Mouse (Mus musculus) midbrain, embryonic 10.5 days (tissue): Measurements from ENCODE around the gene Ciapin1. TPM values are rescaled to one million over a fixed set of nuclear protein-coding genes. Genes with fewer than 3 reads are reported as not detected.
"Not testable (repeated sequence)": the region's sequence is repeated elsewhere in the genome, so short reads cannot be mapped to it uniquely, and the experiment has no call there.

ENCODE experiments used
- DNase-seq: peaks from one replicate; pipeline ENCODE4 v3.0.0-alpha.2; 2017; ENCODE audit warnings: low spot score
- H3K27ac ChIP-seq: fragments of 300-500 bp; sonication (generic); replicated peaks from 2 replicates; pipeline ENCODE4 v1.5.1; 2016; ENCODE audit warnings: mild to moderate bottlenecking
- H3K27me3 ChIP-seq: fragments of 300-500 bp; sonication (generic); 2 replicates; pipeline ENCODE4 v1.6.1; 2016; ENCODE audit warnings: low read depth, mild to moderate bottlenecking; ENCODE audit not compliant: poor library complexity, severe bottlenecking
- H3K36me3 ChIP-seq: fragments of 300-500 bp; sonication (generic); 2 replicates; pipeline ENCODE4 v1.6.1; 2016; ENCODE audit warnings: mild to moderate bottlenecking, moderate library complexity
- H3K4me1 ChIP-seq: fragments of 300-500 bp; sonication (generic); 2 replicates; pipeline ENCODE4 v1.6.1; 2016
- H3K4me3 ChIP-seq: fragments of 300-500 bp; sonication (generic); 2 replicates; pipeline ENCODE4 v1.5.1; 2016; ENCODE audit warnings: mild to moderate bottlenecking, moderate library complexity
- H3K9me3 ChIP-seq: fragments of 300-500 bp; sonication (generic); replicated peaks from 2 replicates; pipeline ENCODE4 v1.6.1; 2016; ENCODE audit warnings: mild to moderate bottlenecking
- WGBS: fragments of 180-500 bp; shearing (Covaris S2); methylation state at CpG from one replicate; pipeline ENCODE4 v1.1.7; 2016; 5-methylcytosine and 5-hydroxymethylcytosine counted together
- polyA plus RNA-seq: library from polyadenylated mRNA; unstranded; fragments of >200 nt; fragmentation: Nextera tagmentation; extraction: Ambion mirVana; gene quantifications from 2 replicates; pipeline ENCODE4 v1.2.1, GENCODE M21; 2016

The Ciapin1 gene
- polyA plus RNA-seq, 1 experiment from 2014 or later, result 185 TPM

DNA sequence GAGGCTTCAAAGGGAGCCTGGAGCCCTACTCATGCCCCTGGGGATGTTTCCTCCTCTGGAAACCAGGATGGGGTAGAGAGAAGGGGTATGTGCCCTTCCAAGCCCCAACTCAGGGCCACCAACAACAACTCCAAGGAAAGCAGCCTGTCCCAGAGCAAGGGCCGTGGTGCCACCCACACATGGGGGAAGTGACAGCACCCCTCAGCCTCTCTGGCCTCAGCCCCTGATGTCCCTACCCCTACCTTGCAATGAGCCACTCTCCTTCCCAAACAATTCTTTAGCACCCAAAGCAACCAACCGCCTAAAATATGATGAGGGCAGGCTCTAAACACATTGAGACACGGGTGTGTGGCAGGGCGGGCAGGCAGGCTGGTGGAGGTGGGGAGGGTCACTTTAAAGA lies 31.8 kb upstream of the Ciapin1 start:
- 20% methylated on average over 4 of the region's 4 CpGs for WGBS
- Histone ChIP-seq H3K27ac (peak overlapping the region; percentile 43; the same call in 1 of the 2 replicates), H3K9me3 (no peaks in the 10 kb centered on the region), H3K4me1 (peaks cover 54% of the 10 kb centered on the region), H3K27me3 (peaks cover 56% of the 10 kb centered on the region), H3K36me3 (peaks cover 22% of the 10 kb centered on the region), H3K4me3 (peak overlapping the region; percentile 51)
- no peak for DNase-seq

DNA sequence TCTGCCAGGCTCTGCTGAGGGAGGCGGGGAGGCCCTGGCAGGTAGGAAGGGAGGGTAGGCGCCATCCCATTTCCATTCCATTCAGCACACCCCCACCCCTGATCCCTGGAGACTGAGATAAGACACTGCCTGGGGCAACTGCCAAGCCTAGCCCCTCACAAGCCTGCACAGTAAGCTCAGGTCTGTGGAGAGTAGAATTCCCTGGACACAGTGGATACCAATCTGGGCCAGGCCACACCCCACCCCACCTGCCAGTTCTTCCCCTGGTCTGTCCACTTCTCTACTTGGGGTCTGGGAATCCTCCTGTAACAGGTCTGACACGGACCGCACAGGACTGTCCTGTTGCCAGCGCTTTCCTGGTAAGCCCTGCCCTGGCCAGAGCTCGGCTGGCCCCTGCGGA lies 31.0 kb upstream of the Ciapin1 start:
- Histone ChIP-seq H3K27ac (peak overlapping the region; percentile 43; the same call in 1 of the 2 replicates), H3K9me3 (no peaks in the 10 kb centered on the region), H3K27me3 (peaks cover 47% of the 10 kb centered on the region), H3K4me3 (peak overlapping the region; percentile 51; the same call in 1 of the 2 replicates), H3K4me1 (peaks cover 47% of the 10 kb centered on the region), H3K36me3 (peaks cover 30% of the 10 kb centered on the region)
- no peak for DNase-seq
- WGBS, result 43% methylated on average over 7 of the region's 7 CpGs

DNA sequence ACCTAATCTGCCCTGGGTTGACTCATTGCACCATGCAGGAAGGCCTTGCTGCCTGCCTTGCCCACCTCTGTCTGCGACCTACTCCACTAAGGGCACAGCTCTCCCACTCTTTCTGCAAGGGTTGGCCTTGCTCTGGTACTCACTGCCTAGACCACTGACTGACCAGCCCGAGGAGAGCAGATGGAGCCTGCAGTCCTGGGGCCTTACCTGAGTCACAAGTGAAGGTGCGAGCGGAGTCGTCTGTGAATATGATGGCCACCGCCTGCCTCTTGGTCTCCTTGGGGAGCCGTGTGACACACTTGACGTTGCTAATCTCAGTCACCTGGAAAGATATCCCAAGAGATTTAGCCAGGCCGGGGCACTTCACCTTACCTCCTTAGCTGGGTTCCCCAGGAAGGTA lies 28.8 kb upstream of the Ciapin1 start:
- Histone ChIP-seq H3K4me1 (peaks cover 37% of the 10 kb centered on the region), H3K9me3 (no peaks in the 10 kb centered on the region), H3K4me3 (no peak overlapping the region), H3K27ac (no peak overlapping the region), H3K36me3 (peaks cover 52% of the 10 kb centered on the region), H3K27me3 (peaks cover 28% of the 10 kb centered on the region)
- DNase-seq, result no peak
- WGBS, result 86% methylated on average over 9 of the region's 9 CpGs

DNA sequence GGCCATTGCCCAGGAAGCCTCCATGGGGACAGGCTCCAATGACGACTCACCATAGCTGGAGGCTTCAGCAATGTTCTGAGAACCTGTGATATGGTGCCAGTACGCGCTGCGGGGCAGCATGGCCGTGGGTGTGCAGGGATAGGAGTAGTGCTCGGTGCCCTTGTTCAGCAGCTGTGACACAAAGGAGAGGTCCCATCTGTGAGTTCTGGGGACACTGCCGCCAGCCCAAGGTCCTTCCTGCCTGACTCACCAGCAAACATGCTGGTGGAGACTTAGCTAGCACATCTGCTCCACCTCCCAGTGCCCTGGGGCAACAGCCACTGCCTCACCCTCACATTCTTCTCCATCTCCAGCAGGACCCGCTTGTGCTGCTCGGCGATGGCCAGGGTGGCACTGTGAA lies 27.1 kb upstream of the Ciapin1 start:
- no peak for DNase-seq
- Histone ChIP-seq H3K27me3 (peaks cover 13% of the 10 kb centered on the region), H3K4me1 (peaks cover 21% of the 10 kb centered on the region), H3K36me3 (peaks cover 69% of the 10 kb centered on the region), H3K27ac (no peak overlapping the region), H3K9me3 (no peaks in the 10 kb centered on the region), H3K4me3 (no peak overlapping the region)
- 87% methylated on average over 10 of the region's 10 CpGs for WGBS

DNA sequence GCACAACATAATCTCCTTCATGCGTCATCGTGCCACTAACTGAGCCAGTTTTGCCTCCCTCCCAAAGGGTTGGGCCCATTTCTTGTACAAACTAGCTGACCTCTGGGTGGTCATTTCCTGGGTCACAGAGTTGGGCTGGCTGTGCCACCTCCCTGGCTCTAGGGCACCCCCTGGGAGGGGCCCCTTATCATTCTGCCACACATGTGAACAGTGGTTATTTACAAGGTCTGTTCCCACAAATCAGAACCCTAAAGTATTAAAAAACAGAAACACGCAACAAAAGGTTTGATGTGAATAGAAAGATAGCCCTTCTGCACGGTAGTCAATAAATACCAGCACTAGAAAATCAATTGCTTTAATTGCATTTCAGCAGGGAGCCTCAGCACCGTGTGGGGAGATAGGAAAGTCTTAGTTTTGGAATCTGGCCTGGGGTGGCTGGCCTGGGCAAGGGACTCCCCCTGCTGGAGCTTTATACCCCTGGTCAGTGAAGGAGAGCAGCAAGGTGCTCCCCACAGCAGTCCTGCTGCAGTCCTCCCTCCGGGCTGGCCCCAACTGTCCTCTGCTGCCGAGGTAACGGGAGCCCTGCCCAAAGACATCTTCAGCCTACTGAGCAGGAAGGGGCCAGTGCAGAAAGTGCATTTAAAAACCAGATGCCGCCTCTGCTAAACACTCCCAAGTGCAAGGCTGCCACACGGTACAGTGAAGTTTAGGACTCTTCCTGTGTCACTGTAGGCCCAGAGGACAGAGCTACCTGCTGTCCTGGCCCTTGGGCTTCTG lies 25.9 kb upstream of the Ciapin1 start:
- Histone ChIP-seq H3K4me3 (no peak overlapping the region), H3K4me1 (peaks cover 13% of the 10 kb centered on the region), H3K9me3 (no peaks in the 10 kb centered on the region), H3K27ac (no peak overlapping the region), H3K36me3 (peaks cover 79% of the 10 kb centered on the region), H3K27me3 (peaks cover 1% of the 10 kb centered on the region)
- WGBS, result 85% methylated on average over 10 of the region's 10 CpGs
- DNase-seq, result no peak

DNA sequence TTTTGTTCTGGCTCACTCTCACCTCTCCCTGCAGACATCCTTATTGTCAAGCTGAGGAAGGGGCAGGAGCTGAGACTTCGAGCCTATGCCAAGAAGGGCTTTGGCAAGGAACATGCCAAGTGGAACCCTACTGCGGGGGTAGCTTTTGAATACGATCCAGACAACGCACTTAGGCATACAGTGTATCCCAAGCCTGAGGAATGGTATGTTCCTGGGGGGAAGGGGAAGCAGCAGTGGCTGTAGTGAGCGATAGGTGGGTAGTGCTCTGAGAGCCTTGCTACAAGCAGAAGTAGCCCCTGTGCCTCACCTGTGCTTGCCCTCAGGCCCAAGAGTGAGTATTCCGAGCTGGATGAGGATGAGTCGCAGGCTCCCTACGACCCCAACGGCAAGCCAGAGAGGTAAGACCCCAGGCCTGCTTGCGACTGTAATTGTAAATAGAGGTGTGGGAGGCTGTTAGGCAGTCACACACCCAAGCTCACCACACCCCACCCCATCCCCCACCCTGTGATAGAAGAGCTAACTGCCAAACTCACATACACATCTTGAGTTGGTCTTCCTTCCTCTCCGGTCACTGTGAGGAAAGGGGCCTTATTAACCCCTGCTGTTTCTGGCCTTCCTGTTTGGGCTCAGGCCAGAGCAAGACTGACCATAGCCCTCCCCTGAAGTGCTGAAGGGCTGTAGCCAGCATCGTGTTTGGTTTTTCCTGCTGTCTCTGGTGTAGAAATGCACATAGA lies 24.5 kb upstream of the Ciapin1 start:
- H3K27ac ChIP-seq, result no peak overlapping the region
- H3K36me3 ChIP-seq, result peaks cover 80% of the 10 kb centered on the region
- H3K4me1 ChIP-seq, result peaks cover 17% of the 10 kb centered on the region
- DNase-seq, result no peak
- WGBS, result 91% methylated on average over 12 of the region's 12 CpGs
- no peak overlapping the region for H3K4me3 ChIP-seq
- no peaks in the 10 kb centered on the region for H3K27me3 ChIP-seq
- H3K9me3 ChIP-seq, result no peaks in the 10 kb centered on the region

DNA sequence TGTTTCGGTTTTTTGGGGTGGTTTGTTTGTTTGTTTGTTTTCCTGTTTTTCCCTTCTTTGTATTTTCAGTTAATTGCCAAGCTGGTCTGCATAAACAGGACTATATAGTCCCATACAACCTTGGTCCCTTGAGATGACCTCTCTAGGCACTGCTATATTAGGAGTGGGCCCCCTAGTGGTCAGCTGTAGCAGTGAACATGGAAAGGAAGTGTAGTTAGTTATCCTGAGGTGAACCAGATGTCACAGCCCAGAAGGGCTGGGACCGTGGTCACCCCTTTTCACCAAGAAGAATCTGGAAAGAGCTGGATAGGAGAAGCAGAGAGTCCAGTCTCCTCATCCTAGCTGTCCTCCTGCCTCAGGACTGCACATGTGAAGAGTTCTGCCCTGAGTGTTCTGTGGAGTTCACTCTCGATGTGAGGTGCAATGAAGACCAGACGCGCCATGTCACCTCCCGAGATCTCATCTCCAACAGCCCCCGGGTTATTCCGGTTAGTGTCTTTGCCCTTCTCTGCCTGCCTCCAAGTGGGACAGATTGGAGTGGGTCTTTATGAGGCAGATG lies 23.3 kb upstream of the Ciapin1 start:
- peak; percentile 70 for DNase-seq
- whole genome bisulfite sequencing, result 81% methylated on average over 8 of the region's 8 CpGs

DNA sequence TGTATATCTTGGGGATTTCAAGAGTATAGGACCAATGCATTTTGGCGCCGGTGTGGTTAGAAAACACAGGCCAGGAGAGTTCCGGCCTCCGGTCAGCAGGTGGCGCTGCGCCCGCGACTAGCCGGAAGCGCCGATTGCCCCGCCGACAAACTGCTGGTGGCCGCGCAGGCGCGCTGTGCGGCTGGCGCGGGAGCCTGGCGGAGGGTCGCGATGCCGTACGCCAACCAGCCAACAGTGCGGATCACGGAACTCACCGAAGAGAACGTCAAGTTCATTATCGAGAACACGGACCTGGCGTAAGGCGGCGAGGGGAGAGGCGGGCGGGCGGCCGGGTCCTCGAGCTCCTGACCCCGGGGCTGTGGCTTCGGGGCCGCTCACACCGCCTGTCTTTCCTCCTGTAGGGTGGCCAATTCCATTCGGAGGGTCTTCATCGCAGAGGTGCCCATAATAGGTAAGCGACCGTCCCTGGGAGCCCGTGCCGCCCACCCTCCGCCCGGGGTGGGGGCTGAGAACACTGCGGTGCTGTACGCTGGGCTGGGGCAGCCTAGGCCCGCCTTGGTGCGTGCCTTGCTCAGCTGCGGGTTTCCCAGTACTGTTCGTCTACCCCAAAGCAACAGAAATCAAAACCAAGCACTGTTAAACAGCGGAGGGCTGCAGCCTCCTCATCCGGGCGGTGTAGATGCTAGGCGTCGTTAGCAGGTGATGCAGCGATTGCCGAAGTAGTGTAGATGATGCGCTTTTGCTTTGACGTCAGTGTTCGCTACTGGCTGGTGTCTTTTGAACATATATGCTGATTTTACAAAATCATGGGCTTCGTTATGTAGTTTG lies 19.4 kb upstream of the Ciapin1 start, which contains the start of gene Polr2c:
Gene Polr2c, plus strand, starts transcription at position 105 of the 828 bp plus-strand sequence.
- H3K9me3 ChIP-seq, result no peaks in the 10 kb centered on the region
- DNase-seq, result peak; percentile 91
- peaks cover 17% of the 10 kb centered on the region for H3K4me1 ChIP-seq
- peak within 1 kb of the TSS; percentile 92 for H3K4me3 ChIP-seq
- no peaks in the 10 kb centered on the region for H3K27me3 ChIP-seq
- H3K27ac ChIP-seq, result peak within 1 kb of the TSS; percentile 90
- under 1% methylated on average over 68 of the region's 68 CpGs for WGBS
- H3K36me3 ChIP-seq, result peaks cover 55% of the 10 kb centered on the region

More for the DNA sequence above, 23.3 kb upstream of the Ciapin1 start:
- Histone ChIP-seq H3K9me3 (no peaks in the 10 kb centered on the region), H3K36me3 (peaks cover 72% of the 10 kb centered on the region), H3K4me3 (no peak overlapping the region), H3K27me3 (no peaks in the 10 kb centered on the region), H3K4me1 (peaks cover 17% of the 10 kb centered on the region), H3K27ac (no peak overlapping the region)

DNA sequence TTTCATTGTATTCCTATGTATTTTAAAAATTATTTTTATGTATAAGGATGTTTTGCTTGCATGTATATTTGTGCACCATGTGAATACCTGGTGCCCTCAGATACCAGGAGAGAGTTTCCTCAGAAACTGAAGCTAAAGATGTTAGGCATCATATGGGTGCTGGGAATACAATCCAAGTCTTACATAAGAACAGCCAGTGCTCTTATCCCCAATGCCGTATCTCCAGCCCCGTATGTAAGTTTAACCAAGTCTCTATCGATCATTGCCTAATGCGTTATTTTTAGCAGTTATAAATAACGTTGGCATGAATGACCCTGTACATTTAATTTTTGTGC lies 18.8 kb upstream of the Ciapin1 start:
- no peaks in the 10 kb centered on the region for H3K27me3 ChIP-seq
- peaks cover 55% of the 10 kb centered on the region for H3K36me3 ChIP-seq
- H3K4me1 ChIP-seq, result peaks cover 17% of the 10 kb centered on the region
- no peak for DNase-seq
- no peak overlapping the region for H3K27ac ChIP-seq
- H3K9me3 ChIP-seq, result no peaks in the 10 kb centered on the region
- peak overlapping the region; percentile 92 for H3K4me3 ChIP-seq
- WGBS, result 33% methylated on average over 5 of the region's 5 CpGs

DNA sequence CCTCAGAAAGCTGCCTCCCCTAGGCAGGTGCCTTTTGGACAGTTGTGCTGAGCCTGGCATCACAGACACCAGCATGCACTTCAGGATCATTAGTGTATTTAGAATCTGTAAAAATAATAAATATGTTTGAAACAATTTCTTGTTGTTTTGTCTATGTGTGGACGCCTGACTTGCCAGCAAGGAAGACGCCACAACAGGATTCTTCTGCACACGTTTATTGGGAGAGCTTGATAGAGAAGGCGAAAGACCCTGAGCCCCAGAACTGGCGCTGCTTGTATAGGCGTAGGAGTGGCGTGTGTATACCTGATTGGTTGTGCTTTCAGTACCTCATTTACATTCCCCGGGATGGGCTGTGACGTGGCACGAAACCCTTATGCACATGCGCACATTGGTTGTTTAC lies 16.6 kb upstream of the Ciapin1 start:
- not testable (repeated sequence) for H3K4me3 ChIP-seq, H3K9me3 ChIP-seq, H3K27me3 ChIP-seq, H3K27ac ChIP-seq, DNase-seq
- peaks cover 53% of the 10 kb centered on the region for H3K36me3 ChIP-seq
- 87% methylated on average over 11 of the region's 11 CpGs for WGBS
- peaks cover 17% of the 10 kb centered on the region for H3K4me1 ChIP-seq

DNA sequence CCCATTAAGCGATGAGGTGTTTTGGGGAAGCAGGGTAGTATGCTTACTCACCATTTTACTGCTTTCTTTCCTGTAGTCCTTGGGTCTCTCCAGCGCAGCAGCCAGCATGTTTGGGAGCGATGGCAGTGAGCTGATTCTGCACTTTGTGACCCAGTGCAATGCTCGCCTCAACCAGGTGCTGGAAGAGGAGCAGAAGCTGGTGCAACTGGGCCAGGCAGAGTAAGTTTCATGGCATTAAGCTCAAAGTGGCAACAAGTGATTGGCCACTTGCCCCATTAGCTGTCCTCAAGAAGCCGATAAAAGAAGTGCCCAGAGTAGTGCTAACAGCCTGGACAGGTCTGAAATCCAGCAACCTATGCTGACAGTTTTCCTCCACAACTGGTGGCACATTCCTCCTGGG lies 11.9 kb upstream of the Ciapin1 start:
- Histone ChIP-seq H3K36me3 (peaks cover 75% of the 10 kb centered on the region), H3K4me3 (no peak overlapping the region), H3K27me3 (no peaks in the 10 kb centered on the region), H3K27ac (no peak overlapping the region), H3K9me3 (no peaks in the 10 kb centered on the region), H3K4me1 (no peaks in the 10 kb centered on the region)
- DNase-seq, result no peak
- 94% methylated on average over 5 of the region's 5 CpGs for WGBS

DNA sequence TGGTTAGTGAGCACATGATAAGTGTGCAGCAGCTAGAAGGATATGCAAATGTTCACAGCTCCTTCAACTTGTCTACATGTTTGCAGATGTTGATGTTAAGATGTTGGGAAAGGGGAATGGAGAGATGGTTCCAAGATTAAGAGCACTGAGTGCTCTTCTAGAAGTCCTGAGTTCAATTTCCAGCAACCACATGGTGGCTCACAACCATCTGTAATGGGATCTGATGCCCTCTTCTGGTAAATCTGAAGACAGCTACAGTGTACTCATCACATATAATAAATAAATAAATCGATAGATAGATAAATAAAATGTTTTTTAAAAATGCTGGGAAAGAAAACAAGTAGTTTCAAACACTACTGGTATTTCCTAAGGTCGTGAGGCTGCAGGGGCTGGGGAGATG lies 3.0 kb upstream of the Ciapin1 start:
- peaks cover 21% of the 10 kb centered on the region for H3K4me1 ChIP-seq
- no peaks in the 10 kb centered on the region for H3K27me3 ChIP-seq
- DNase-seq, result no peak
- WGBS, result 50% methylated on average over 2 of the region's 2 CpGs
- no peak overlapping the region for H3K27ac ChIP-seq
- H3K9me3 ChIP-seq, result no peaks in the 10 kb centered on the region
- peaks cover 17% of the 10 kb centered on the region for H3K36me3 ChIP-seq
- no peak overlapping the region for H3K4me3 ChIP-seq
